Mouse (Mus musculus) liver, embryonic 13.5 days (tissue): ENCODE data around the gene Spesp1. TPM values are rescaled to one million over a fixed set of nuclear protein-coding genes. Genes with fewer than 3 reads are reported as not detected.

Source experiments
- ATAC-seq: fragments of 200-750 bp; cut with Nextera tagmentation; 2 replicates; pipeline ENCODE4 v1.8.0; 2017; ENCODE audit warnings: low read depth, mild to moderate bottlenecking, moderate number of reproducible peaks, moderate library complexity
- DNase-seq: peaks from one replicate; pipeline ENCODE4 v3.0.0; 2022
- H3K27ac ChIP-seq: fragments of 300-500 bp; sonication (generic); 2 replicates; pipeline ENCODE4 v1.5.1; 2015; ENCODE audit warnings: moderate library complexity, mild to moderate bottlenecking, inconsistent platforms
- H3K27me3 ChIP-seq: fragments of 300-500 bp; sonication (generic); 2 replicates; pipeline ENCODE4 v1.6.1; 2015; ENCODE audit warnings: mild to moderate bottlenecking, inconsistent platforms
- H3K36me3 ChIP-seq: fragments of 300-500 bp; sonication (generic); 2 replicates; pipeline ENCODE4 v1.6.1; 2015; ENCODE audit warnings: mild to moderate bottlenecking, inconsistent platforms
- H3K4me1 ChIP-seq: fragments of 300-500 bp; sonication (generic); replicated peaks from 2 replicates; pipeline ENCODE4 v1.6.1; 2015; ENCODE audit warnings: inconsistent platforms
- H3K4me2 ChIP-seq: fragments of 300-500 bp; sonication (generic); 2 replicates; pipeline ENCODE4 v1.6.1; 2015; ENCODE audit warnings: inconsistent platforms, mild to moderate bottlenecking, moderate library complexity
- H3K4me3 ChIP-seq: fragments of 300-500 bp; sonication (generic); replicated peaks from 2 replicates; pipeline ENCODE4 v1.5.1; 2015; ENCODE audit warnings: mild to moderate bottlenecking, inconsistent platforms
- H3K9ac ChIP-seq: fragments of 300-500 bp; sonication (generic); 2 replicates; pipeline ENCODE4 v1.6.1; 2015; ENCODE audit warnings: mild to moderate bottlenecking, inconsistent platforms
- H3K9me3 ChIP-seq: fragments of 300-500 bp; sonication (generic); replicated peaks from 2 replicates; pipeline ENCODE4 v1.6.1; 2016; ENCODE audit warnings: inconsistent platforms
- WGBS: fragments of 180-500 bp; shearing (Covaris S2); methylation state at CpG from one replicate; pipeline ENCODE4 v1.1.7; 2015; ENCODE audit not compliant: insufficient replicate concordance; 5-methylcytosine and 5-hydroxymethylcytosine counted together
- polyA plus RNA-seq: library from polyadenylated mRNA; unstranded; fragments of >200 nt; fragmentation: Nextera tagmentation; extraction: Ambion mirVana; gene quantifications from 2 replicates; pipeline ENCODE4 v1.2.1, GENCODE M21; 2015

The Spesp1 gene
- polyA plus RNA-seq, 1 experiment from 2014 or later: not detected

GRCm38 (mm10) chr9:62270775-62271399 is 11.1 kb downstream of the Spesp1 start:
- Histone ChIP-seq H3K27ac (no peak overlapping the region), H3K9me3 (no peaks in the 10 kb centered on the region), H3K36me3 (no peaks in the 10 kb centered on the region), H3K4me2 (no peak overlapping the region), H3K4me3 (no peak overlapping the region), H3K9ac (no peak overlapping the region), H3K4me1 (peaks cover 7% of the 10 kb centered on the region; the same call in 1 of the 2 replicates), H3K27me3 (no peaks in the 10 kb centered on the region)
- no peak for DNase-seq
- no peak for ATAC-seq
- 39% methylated on average over 7 of the region's 7 CpGs for WGBS

- no peak overlapping the region for H3K9ac ChIP-seq
- no peak overlapping the region for H3K27ac ChIP-seq
- WGBS: 80% methylated on average over 1 of the region's 1 CpGs
These were observed 12.8 kb downstream of the Spesp1 start for GRCm38 (mm10) chr9:62269161-62269560.

GRCm38 (mm10) chr9:62265278-62265677 is 16.7 kb downstream of the Spesp1 start:
- no peaks in the 10 kb centered on the region for H3K9me3 ChIP-seq
- ATAC-seq (peak; percentile 86), DNase-seq (peak; percentile 54)
- H3K27ac ChIP-seq: 0 out of 2 replicates have a peak overlapping the region, but pooled peaks have one; percentile 13
- no peaks in the 10 kb centered on the region for H3K27me3 ChIP-seq
- peaks cover 19% of the 10 kb centered on the region for H3K4me1 ChIP-seq
- 17% methylated on average over 10 of the region's 10 CpGs for WGBS
- H3K4me3 ChIP-seq: no peak overlapping the region
- no peaks in the 10 kb centered on the region for H3K36me3 ChIP-seq
- no peak overlapping the region for H3K9ac ChIP-seq
- no peak overlapping the region for H3K4me2 ChIP-seq

More at GRCm38 (mm10) chr9:62269161-62269560, 12.8 kb downstream of the Spesp1 start:
- DNase-seq (no peak), ATAC-seq (no peak)
- Histone ChIP-seq H3K4me2 (no peak overlapping the region), H3K9me3 (no peaks in the 10 kb centered on the region), H3K4me3 (no peak overlapping the region), H3K4me1 (peaks cover 16% of the 10 kb centered on the region), H3K27me3 (no peaks in the 10 kb centered on the region), H3K36me3 (no peaks in the 10 kb centered on the region)

- Histone ChIP-seq H3K27me3 (no peaks in the 10 kb centered on the region), H3K27ac (no peak overlapping the region), H3K4me3 (no peak overlapping the region), H3K4me2 (no peak overlapping the region), H3K9ac (no peak overlapping the region), H3K9me3 (peaks cover 3% of the 10 kb centered on the region; the same call in 1 of the 2 replicates), H3K4me1 (peaks cover 19% of the 10 kb centered on the region), H3K36me3 (no peaks in the 10 kb centered on the region)
- DNase-seq: no peak
- 42% methylated on average over 5 of the region's 5 CpGs for WGBS
- no peak for ATAC-seq
These were observed 18.4 kb downstream of the Spesp1 start for GRCm38 (mm10) chr9:62263652-62264051.

- Histone ChIP-seq H3K4me1 (peaks cover 19% of the 10 kb centered on the region), H3K4me3 (no peak overlapping the region), H3K9ac (no peak overlapping the region), H3K36me3 (no peaks in the 10 kb centered on the region), H3K27me3 (no peaks in the 10 kb centered on the region), H3K27ac (no peak overlapping the region), H3K9me3 (peaks cover 3% of the 10 kb centered on the region; the same call in 1 of the 2 replicates), H3K4me2 (no peak overlapping the region)
- no peak for ATAC-seq
- DNase-seq: no peak
- 42% methylated on average over 3 of the region's 3 CpGs for WGBS
These were observed 20.6 kb downstream of the Spesp1 start for GRCm38 (mm10) chr9:62261406-62261805.

- no peak for ATAC-seq
- no peaks in the 10 kb centered on the region for H3K27me3 ChIP-seq
- 44% methylated on average over 5 of the region's 5 CpGs for WGBS
These were observed 21.0 kb downstream of the Spesp1 start for GRCm38 (mm10) chr9:62261006-62261405.

GRCm38 (mm10) chr9:62258005-62258404 is 24.0 kb downstream of the Spesp1 start:
- H3K27ac ChIP-seq: no peak overlapping the region
- no peak overlapping the region for H3K9ac ChIP-seq
- no peak for ATAC-seq
- peaks cover 3% of the 10 kb centered on the region; the same call in 1 of the 2 replicates for H3K9me3 ChIP-seq
- H3K36me3 ChIP-seq: no peaks in the 10 kb centered on the region
- WGBS: 75% methylated on average over 11 of the region's 11 CpGs
- no peak for DNase-seq
- no peak overlapping the region for H3K4me2 ChIP-seq
- H3K4me1 ChIP-seq: peaks cover 7% of the 10 kb centered on the region; the same call in 1 of the 2 replicates
- no peaks in the 10 kb centered on the region for H3K27me3 ChIP-seq
- H3K4me3 ChIP-seq: no peak overlapping the region

More at GRCm38 (mm10) chr9:62261006-62261405, 21.0 kb downstream of the Spesp1 start:
- Histone ChIP-seq H3K27ac (no peak overlapping the region), H3K9me3 (peaks cover 3% of the 10 kb centered on the region; the same call in 1 of the 2 replicates), H3K4me1 (peaks cover 17% of the 10 kb centered on the region), H3K9ac (no peak overlapping the region), H3K36me3 (no peaks in the 10 kb centered on the region), H3K4me2 (no peak overlapping the region), H3K4me3 (no peak overlapping the region)
- DNase-seq: no peak

GRCm38 (mm10) chr9:62255896-62256576 is 26.0 kb downstream of the Spesp1 start:
- H3K4me2 ChIP-seq: no peak overlapping the region
- H3K4me1 ChIP-seq: peaks cover 3% of the 10 kb centered on the region; the same call in 1 of the 2 replicates
- no peak overlapping the region for H3K27ac ChIP-seq
- H3K36me3 ChIP-seq: no peaks in the 10 kb centered on the region
- no peaks in the 10 kb centered on the region for H3K27me3 ChIP-seq
- peaks cover 3% of the 10 kb centered on the region; the same call in 1 of the 2 replicates for H3K9me3 ChIP-seq
- no peak overlapping the region for H3K4me3 ChIP-seq
- ATAC-seq (no peak), DNase-seq (no peak)
- no peak overlapping the region for H3K9ac ChIP-seq
- 54% methylated on average over 9 of the region's 9 CpGs for WGBS

- H3K36me3 ChIP-seq: no peaks in the 10 kb centered on the region
- no peak overlapping the region for H3K27ac ChIP-seq
- 5% methylated on average over 3 of the region's 3 CpGs for WGBS
- DNase-seq (no peak), ATAC-seq (no peak)
- no peaks in the 10 kb centered on the region for H3K27me3 ChIP-seq
- H3K4me2 ChIP-seq: no peak overlapping the region
- no peaks in the 10 kb centered on the region for H3K4me1 ChIP-seq
- no peak overlapping the region for H3K4me3 ChIP-seq
- no peak overlapping the region for H3K9ac ChIP-seq
- no peaks in the 10 kb centered on the region for H3K9me3 ChIP-seq
These were observed 28.1 kb downstream of the Spesp1 start for GRCm38 (mm10) chr9:62253736-62254443.

- H3K27ac ChIP-seq: no peak overlapping the region
- H3K36me3 ChIP-seq: no peaks in the 10 kb centered on the region
- no peaks in the 10 kb centered on the region for H3K4me1 ChIP-seq
- H3K27me3 ChIP-seq: 0 out of 2 replicates have a peak, but pooled peaks cover 2% of the 10 kb centered on the region
- no peak overlapping the region for H3K4me3 ChIP-seq
- DNase-seq (no peak), ATAC-seq (no peak)
- no peak overlapping the region for H3K9ac ChIP-seq
- WGBS: 68% methylated on average over 4 of the region's 4 CpGs
- H3K4me2 ChIP-seq: no peak overlapping the region
- no peaks in the 10 kb centered on the region for H3K9me3 ChIP-seq
These were observed 31.7 kb downstream of the Spesp1 start for GRCm38 (mm10) chr9:62250296-62250695.

- no peak overlapping the region for H3K4me3 ChIP-seq
- no peaks in the 10 kb centered on the region for H3K36me3 ChIP-seq
- H3K27me3 ChIP-seq: 0 out of 2 replicates have a peak, but pooled peaks cover 3% of the 10 kb centered on the region
- H3K9me3 ChIP-seq: no peaks in the 10 kb centered on the region
- H3K9ac ChIP-seq: no peak overlapping the region
- no peaks in the 10 kb centered on the region for H3K4me1 ChIP-seq
- no peak for ATAC-seq
- H3K4me2 ChIP-seq: no peak overlapping the region
- WGBS: 67% methylated on average over 4 of the region's 4 CpGs
- H3K27ac ChIP-seq: no peak overlapping the region
- no peak for DNase-seq
These were observed 35.5 kb downstream of the Spesp1 start for GRCm38 (mm10) chr9:62246380-62246942.
